Mouse (Mus musculus) R1 (cell line): Measurements from ENCODE around the gene Mrgprb4.

Experiments used
- DNase-seq: peaks from one replicate; pipeline ENCODE4 v3.0.0-alpha.2; 2018; ENCODE audit warnings: low read depth, low spot score

Gene Mrgprb4

DNA sequence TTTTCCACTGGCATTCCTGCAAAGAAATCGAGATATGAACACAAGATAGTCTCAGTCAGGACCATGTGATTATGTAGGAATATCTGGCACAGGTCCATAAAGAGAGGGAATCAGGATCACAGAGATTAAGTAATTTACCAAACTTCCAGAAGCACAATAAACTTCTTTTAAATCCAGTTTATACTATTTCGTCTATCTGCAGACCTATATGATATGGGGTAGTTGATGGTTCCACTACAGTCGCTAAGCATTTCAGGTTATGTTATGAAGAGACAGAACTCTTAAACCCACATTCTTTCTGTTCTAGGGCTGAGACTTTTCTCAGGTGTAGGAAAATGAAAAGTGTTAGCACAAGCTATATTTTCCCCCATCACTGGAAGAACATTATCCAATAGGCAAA, at the start of gene Mrgprb4:
TSS of gene Mrgprb4 (minus strand) at position 101 of the 400 bp plus-strand sequence.
- DNase-seq, result no peak

DNA sequence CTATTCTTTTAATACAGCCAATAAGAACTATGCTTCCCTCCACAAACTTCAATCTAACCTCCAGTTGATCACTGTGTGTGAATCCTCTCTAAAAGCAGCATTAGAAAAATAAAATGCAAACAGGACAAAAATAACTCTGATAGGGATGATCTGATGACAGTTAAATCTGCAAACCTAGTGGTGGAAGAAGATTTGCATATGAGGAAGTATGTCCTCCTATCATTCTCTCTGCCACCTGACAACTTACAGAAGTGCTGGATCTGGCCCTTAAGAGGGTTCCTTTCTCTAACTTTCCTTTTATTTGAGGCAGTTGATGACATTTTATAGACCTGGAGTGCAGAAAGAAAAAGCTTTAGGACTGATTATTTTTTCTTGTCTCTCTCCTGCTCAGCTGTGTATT, 27.0 kb upstream of the Mrgprb4 start:
- no peak for DNase-seq

- no peak for DNase-seq
These were observed 26.0 kb upstream of the Mrgprb4 start for GRCm38 (mm10) chr7:48225065-48225464.

- no peak for DNase-seq
These were observed 30.2 kb downstream of the Mrgprb4 start, which contains the start of gene Mrgprb5 for GRCm38 (mm10) chr7:48168919-48169318. TSS of gene Mrgprb5 (minus strand) at chr7:48169019.

DNA sequence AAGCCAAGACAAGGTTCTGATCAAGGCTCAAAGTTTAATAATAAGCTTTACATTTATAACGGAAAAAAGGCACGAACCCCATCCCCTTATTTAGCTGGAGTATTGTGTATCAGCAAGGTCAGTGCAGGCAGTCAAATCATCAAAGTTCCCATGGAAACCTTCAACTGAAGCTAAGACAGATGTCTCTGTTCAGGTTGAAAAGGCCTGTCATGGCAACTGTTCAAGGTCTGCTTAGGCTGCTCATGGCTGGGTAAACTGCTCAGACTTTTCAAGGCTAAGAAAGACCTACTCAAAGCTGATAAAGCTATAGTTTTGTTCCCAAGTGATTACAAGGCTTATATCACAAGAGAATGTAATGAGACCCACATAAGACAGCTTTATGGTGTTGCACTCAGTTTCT, 31.6 kb downstream of the Mrgprb4 start:
- DNase-seq, result no peak
